Mouse (Mus musculus) liver, embryonic 13.5 days (tissue): ENCODE results near the gene Upk3b. TPM values are rescaled to one million over a fixed set of nuclear protein-coding genes. Genes with fewer than 3 reads are reported as not detected.
"Not testable (repeated sequence)": the region's sequence is repeated elsewhere in the genome, so short reads cannot be mapped to it uniquely, and the experiment has no call there.

Experiments used
- ATAC-seq: fragments of 200-750 bp; cut with Nextera tagmentation; 2 replicates; pipeline ENCODE4 v1.8.0; 2017; ENCODE audit warnings: low read depth, mild to moderate bottlenecking, moderate number of reproducible peaks, moderate library complexity
- DNase-seq: peaks from one replicate; pipeline ENCODE4 v3.0.0; 2022
- H3K27ac ChIP-seq: fragments of 300-500 bp; sonication (generic); 2 replicates; pipeline ENCODE4 v1.5.1; 2015; ENCODE audit warnings: moderate library complexity, mild to moderate bottlenecking, inconsistent platforms
- H3K27me3 ChIP-seq: fragments of 300-500 bp; sonication (generic); 2 replicates; pipeline ENCODE4 v1.6.1; 2015; ENCODE audit warnings: mild to moderate bottlenecking, inconsistent platforms
- H3K36me3 ChIP-seq: fragments of 300-500 bp; sonication (generic); 2 replicates; pipeline ENCODE4 v1.6.1; 2015; ENCODE audit warnings: mild to moderate bottlenecking, inconsistent platforms
- H3K4me1 ChIP-seq: fragments of 300-500 bp; sonication (generic); replicated peaks from 2 replicates; pipeline ENCODE4 v1.6.1; 2015; ENCODE audit warnings: inconsistent platforms
- H3K4me2 ChIP-seq: fragments of 300-500 bp; sonication (generic); 2 replicates; pipeline ENCODE4 v1.6.1; 2015; ENCODE audit warnings: inconsistent platforms, mild to moderate bottlenecking, moderate library complexity
- H3K4me3 ChIP-seq: fragments of 300-500 bp; sonication (generic); replicated peaks from 2 replicates; pipeline ENCODE4 v1.5.1; 2015; ENCODE audit warnings: mild to moderate bottlenecking, inconsistent platforms
- H3K9ac ChIP-seq: fragments of 300-500 bp; sonication (generic); 2 replicates; pipeline ENCODE4 v1.6.1; 2015; ENCODE audit warnings: mild to moderate bottlenecking, inconsistent platforms
- H3K9me3 ChIP-seq: fragments of 300-500 bp; sonication (generic); replicated peaks from 2 replicates; pipeline ENCODE4 v1.6.1; 2016; ENCODE audit warnings: inconsistent platforms
- WGBS: fragments of 180-500 bp; shearing (Covaris S2); methylation state at CpG from one replicate; pipeline ENCODE4 v1.1.7; 2015; ENCODE audit not compliant: insufficient replicate concordance; 5-methylcytosine and 5-hydroxymethylcytosine counted together
- polyA plus RNA-seq: library from polyadenylated mRNA; unstranded; fragments of >200 nt; fragmentation: Nextera tagmentation; extraction: Ambion mirVana; gene quantifications from 2 replicates; pipeline ENCODE4 v1.2.1, GENCODE M21; 2015

The Upk3b gene
- polyA plus RNA-seq, 1 experiment from 2014 or later = 3.8 TPM

DNA sequence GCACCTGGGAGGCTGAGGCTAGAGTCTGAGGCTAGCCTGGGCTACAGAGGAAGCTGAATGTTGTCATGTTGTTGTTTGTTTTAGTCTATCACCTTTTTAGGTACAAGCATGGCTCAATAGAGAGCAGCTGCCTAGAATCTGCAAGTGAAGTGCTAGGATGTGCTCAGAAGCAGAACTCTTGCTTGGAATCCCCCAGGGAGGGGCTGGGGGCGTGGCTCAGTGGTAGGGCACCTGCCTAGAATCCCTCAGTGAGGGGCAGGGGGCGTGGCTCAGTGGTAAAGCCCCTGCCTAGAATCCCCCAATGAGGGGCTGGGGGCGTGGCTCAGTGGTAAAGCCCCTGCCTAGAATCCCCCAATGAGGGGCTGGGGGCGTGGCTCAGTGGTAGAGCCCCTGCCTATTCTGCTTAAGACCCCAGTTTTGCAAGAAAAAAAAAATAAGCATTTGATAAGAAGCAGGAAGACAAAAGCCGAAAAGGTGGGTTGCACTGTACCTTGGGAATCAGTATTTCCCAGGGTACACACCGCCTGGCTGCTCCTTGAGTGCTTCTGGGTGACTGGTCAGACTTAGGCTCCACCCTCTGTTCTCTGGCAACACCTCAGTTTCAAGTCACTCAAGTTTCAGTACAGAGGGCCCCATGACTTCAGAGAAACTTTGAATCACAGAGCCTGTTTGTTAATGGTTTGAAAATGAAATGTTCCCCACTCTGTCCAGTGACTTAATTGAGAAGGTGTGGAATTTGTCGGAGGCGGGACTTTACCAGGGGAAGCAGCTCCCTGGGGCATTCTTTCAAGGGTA lies 14.8 kb downstream of the Upk3b start:
- ATAC-seq (no peak), DNase-seq (no peak)
- H3K27me3 ChIP-seq = peaks cover 10% of the 10 kb centered on the region
- H3K27ac ChIP-seq = no peak overlapping the region
- H3K4me1 ChIP-seq = no peaks in the 10 kb centered on the region
- H3K36me3 ChIP-seq = no peaks in the 10 kb centered on the region
- H3K4me2 ChIP-seq = no peak overlapping the region
- H3K9me3 ChIP-seq = no peaks in the 10 kb centered on the region
- H3K4me3 ChIP-seq = no peak overlapping the region
- H3K9ac ChIP-seq = no peak overlapping the region
- 51% methylated on average over 8 of the region's 8 CpGs for WGBS

DNA sequence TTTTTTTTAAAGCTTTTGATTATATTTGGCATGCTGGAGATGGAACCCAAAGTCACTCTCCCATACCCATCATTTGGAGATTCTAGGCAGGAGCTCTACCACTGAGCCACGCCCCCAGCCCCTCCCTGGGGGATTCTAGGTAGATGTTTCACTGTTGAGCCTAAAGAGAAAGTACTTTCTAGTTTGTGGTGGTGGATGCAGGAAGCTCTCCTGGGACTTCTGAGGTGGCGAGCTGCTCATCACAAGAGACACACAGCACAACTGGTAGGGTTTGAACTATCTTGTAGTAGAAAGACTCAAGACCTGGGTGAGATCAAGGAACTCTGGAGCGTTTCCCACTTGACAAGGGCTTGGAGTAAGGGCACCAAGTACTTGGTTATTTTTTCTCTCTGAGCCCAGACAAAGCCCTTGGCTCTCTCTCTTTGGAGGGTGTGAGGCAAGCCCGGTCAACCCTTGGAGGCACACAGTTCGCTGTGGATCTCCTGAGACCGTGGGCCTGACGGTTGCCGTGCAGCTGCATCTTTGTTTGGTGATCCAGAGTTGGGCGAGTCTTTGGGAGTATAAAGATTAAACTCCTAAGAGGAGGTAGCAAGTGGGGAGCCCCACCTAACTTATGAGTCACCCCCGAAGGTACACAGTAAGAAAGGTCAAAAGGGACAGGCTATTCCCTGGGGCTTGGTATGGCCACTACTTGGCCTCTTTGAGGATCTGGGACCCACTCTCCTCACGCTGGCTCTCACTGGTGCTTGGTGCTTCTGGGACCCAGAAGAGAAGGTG lies 16.2 kb downstream of the Upk3b start, which contains the start of gene Upk3bl:
Gene Upk3bl (plus strand): TSS at position 192 of the 777 bp plus-strand sequence.
- Histone ChIP-seq H3K27ac (no peak within 1 kb of the TSS), H3K4me1 (no peaks in the 10 kb centered on the region), H3K4me2 (no peak within 1 kb of the TSS), H3K9ac (no peak within 1 kb of the TSS), H3K27me3 (peaks cover 22% of the 10 kb centered on the region), H3K4me3 (no peak within 1 kb of the TSS), H3K36me3 (no peaks in the 10 kb centered on the region), H3K9me3 (no peaks in the 10 kb centered on the region)
- DNase-seq (no peak), ATAC-seq (no peak)
- 71% methylated on average over 11 of the region's 11 CpGs for WGBS

DNA sequence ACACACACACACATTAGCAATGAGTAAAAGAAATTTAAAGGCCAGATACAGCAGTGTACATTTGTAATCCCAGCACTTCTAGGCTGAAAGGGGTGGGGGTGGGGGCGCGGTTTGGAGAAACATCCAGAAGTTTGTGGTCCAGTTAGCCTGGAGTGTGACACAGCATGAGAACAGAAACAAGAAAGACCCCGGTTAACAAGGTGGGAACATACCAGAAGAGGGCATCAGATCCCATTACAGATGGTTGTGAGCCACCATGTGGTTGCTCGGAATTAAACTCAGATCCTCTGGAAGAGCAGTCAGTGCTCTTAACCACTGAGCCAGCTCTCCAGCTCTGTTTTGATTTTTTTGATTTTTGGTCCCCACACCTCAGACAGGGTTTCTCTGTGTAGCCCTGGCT lies 17.8 kb downstream of the Upk3b start:
- no peaks in the 10 kb centered on the region for H3K4me1 ChIP-seq
- no peak for DNase-seq
- H3K27ac ChIP-seq = no peak overlapping the region
- H3K9me3 ChIP-seq = no peaks in the 10 kb centered on the region
- H3K9ac ChIP-seq = no peak overlapping the region
- no peak overlapping the region for H3K4me2 ChIP-seq
- no peak overlapping the region for H3K4me3 ChIP-seq
- ATAC-seq = no peak
- H3K27me3 ChIP-seq = peaks cover 37% of the 10 kb centered on the region
- 41% methylated on average over 4 of the region's 4 CpGs for WGBS
- no peaks in the 10 kb centered on the region for H3K36me3 ChIP-seq

DNA sequence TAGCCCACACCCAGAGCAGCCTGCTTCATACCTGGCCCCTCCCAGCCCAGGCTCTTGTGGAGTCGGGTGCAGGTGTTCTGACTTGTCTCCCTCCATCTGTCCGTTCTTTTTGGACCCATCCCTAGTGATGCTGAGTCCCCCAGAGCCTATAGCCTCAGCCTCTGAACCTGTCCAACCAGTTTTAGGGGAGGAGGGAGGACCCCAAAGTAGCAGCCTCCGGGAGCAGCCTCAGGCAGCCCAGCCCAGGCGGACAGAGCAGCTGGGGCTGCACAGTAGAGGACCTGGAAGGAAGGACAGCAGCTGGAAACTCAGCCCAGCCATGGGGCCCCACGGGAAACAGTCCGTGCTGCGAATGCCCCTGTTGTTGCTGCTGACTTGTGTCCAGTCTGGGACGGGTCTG lies 18.8 kb downstream of the Upk3b start:
- WGBS = 18% methylated on average over 8 of the region's 8 CpGs
- no peak for DNase-seq
- no peaks in the 10 kb centered on the region for H3K4me1 ChIP-seq
- no peak overlapping the region for H3K4me2 ChIP-seq
- H3K27me3 ChIP-seq = peaks cover 39% of the 10 kb centered on the region
- ATAC-seq = no peak
- H3K9me3 ChIP-seq = no peaks in the 10 kb centered on the region
- no peak overlapping the region for H3K9ac ChIP-seq
- H3K4me3 ChIP-seq = no peak overlapping the region
- no peak overlapping the region for H3K27ac ChIP-seq
- H3K36me3 ChIP-seq = no peaks in the 10 kb centered on the region

DNA sequence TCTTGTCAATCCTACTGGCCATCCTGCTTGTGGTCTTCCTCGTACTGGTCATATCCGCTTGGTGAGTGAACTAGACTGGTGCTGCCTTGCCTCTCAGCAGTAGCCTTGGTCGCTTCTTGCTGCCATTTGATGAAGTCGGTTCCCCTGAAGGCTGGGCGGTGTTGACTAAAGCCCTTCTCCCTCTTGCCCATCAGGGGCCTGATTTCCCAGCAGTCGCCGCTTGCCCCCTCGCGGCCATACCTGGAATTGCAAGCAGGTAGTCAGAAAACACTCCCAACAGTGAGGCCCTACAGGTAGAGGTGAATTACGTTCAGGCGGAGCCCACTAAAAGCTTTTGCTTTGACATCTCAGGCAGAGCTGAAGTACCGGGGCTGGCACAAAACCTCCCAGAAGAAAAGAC lies 23.3 kb downstream of the Upk3b start:
- H3K4me2 ChIP-seq = no peak overlapping the region
- peaks cover 38% of the 10 kb centered on the region for H3K27me3 ChIP-seq
- ATAC-seq = no peak
- no peak overlapping the region for H3K27ac ChIP-seq
- H3K4me1 ChIP-seq = no peaks in the 10 kb centered on the region
- no peaks in the 10 kb centered on the region for H3K36me3 ChIP-seq
- H3K9ac ChIP-seq = no peak overlapping the region
- peak; percentile 39 for DNase-seq
- H3K4me3 ChIP-seq = no peak overlapping the region
- H3K9me3 ChIP-seq = no peaks in the 10 kb centered on the region
- 9% methylated on average over 12 of the region's 12 CpGs for WGBS

DNA sequence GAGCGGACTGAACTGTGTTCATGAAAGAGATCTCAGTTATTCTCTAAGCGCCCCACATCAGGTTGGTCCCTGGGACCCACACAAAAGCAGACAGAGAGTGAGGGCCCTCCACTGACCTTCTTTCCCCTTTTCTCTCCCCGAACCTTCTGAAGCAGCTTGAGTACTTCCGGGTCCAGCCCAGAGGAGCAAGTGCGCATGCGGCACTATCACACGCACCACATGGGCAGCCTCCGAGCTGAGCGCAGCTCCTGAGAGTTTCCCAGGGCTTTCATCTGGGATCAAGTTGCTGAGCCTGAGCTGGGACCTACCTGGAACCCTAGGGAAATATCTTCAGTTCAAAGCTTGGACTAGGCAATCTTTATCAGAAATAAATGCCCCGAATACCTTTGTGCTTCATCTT lies 25.6 kb downstream of the Upk3b start:
- peaks cover 21% of the 10 kb centered on the region for H3K27me3 ChIP-seq
- DNase-seq (no peak), ATAC-seq (no peak)
- H3K9me3 ChIP-seq = no peaks in the 10 kb centered on the region
- no peaks in the 10 kb centered on the region for H3K4me1 ChIP-seq
- no peak overlapping the region for H3K4me2 ChIP-seq
- H3K36me3 ChIP-seq = no peaks in the 10 kb centered on the region
- H3K9ac ChIP-seq = no peak overlapping the region
- no peak overlapping the region for H3K4me3 ChIP-seq
- WGBS = 79% methylated on average over 10 of the region's 10 CpGs
- H3K27ac ChIP-seq = no peak overlapping the region

DNA sequence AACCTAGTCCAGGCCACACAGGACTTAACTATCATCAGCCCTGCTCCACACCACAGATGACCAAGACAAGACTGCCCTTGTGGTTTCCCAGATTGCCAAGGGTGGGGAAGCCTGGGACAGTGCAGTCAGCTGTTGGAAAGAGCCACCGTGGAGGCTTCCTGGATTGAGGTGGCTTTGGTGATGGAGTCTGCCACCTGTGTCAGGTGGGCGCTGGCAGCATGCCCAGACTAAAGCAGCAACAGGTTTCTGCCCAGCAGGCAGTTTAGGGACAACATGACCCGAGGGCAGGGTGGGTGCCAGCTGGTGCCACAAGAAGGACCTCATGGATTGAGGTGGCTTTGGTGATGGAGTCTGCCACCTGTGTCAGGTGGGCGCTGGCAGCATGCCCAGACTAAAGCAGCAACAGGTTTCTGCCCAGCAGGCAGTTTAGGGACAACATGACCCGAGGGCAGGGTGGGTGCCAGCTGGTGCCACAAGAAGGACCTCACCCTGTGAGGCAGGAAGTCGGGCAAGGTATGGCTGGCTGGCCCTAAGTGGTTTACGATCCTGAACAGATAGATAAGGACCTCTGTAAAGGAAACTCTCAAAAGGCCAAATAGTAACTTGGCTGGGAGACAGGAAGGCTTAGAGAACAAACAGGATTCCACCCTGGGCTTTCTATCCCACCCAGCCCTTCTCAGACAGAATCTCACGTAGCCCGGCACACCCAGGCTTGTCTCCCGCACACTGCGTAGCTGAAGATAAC lies 28.3 kb downstream of the Upk3b start:
- H3K9ac ChIP-seq, H3K4me3 ChIP-seq, H3K9me3 ChIP-seq, H3K4me2 ChIP-seq, H3K4me1 ChIP-seq, DNase-seq, H3K27ac ChIP-seq, H3K27me3 ChIP-seq, H3K36me3 ChIP-seq, ATAC-seq: not testable (repeated sequence)
- 39% methylated on average over 11 of the region's 11 CpGs for WGBS

DNA sequence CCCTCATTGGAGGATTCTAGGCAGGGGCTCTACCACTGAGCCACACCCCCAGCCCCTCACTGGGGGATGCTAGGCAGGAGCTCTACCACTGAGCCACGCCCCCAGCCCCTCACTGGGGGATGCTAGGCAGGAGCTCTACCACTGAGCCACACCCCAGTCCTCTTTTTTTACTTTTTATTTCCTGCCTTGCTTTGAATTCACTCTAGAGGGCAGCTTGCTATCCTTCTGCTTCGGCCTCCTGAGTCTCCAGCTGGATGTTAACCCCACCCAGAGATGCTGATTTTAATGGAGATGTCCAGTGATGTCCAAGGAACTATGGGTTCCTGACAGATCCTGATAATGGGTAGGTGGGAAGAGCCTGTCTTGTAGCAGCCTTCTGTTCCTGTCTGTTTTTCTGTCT lies 31.1 kb downstream of the Upk3b start:
- Histone ChIP-seq H3K9ac (no peak overlapping the region), H3K4me3 (no peak overlapping the region), H3K36me3 (no peaks in the 10 kb centered on the region), H3K27me3 (peaks cover 9% of the 10 kb centered on the region; the same call in 1 of the 2 replicates), H3K9me3 (no peaks in the 10 kb centered on the region), H3K4me1 (no peaks in the 10 kb centered on the region), H3K27ac (no peak overlapping the region), H3K4me2 (no peak overlapping the region)
- DNase-seq (no peak), ATAC-seq (no peak)
- WGBS = 46% methylated on average over 2 of the region's 2 CpGs

DNA sequence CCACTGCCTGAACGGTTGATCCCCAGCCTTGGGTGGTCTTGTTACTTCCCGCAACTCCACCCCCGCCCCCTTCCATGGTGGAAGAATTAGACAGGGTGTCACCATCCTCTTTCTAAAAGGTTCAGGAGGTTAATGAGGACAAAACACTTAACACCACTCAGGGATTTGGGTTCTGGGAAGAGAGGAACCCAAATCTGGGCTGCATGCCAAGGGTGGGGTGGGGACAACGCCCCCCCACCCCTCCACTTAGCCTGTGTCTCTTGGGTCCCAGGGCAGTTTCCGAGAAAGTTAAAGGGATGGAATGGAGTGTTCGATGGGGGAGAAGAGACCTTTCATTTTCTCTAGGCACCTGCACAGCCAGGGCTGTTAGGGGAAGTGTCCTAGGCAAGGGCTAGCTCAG lies 34.8 kb downstream of the Upk3b start:
- H3K9me3 ChIP-seq = no peaks in the 10 kb centered on the region
- ATAC-seq (no peak), DNase-seq (no peak)
- H3K27me3 ChIP-seq = peaks cover 9% of the 10 kb centered on the region; the same call in 1 of the 2 replicates
- no peak overlapping the region for H3K27ac ChIP-seq
- 54% methylated on average over 6 of the region's 6 CpGs for WGBS
- no peak overlapping the region for H3K9ac ChIP-seq
- no peaks in the 10 kb centered on the region for H3K36me3 ChIP-seq
- H3K4me1 ChIP-seq = 0 out of 2 replicates have a peak, but pooled peaks cover 3% of the 10 kb centered on the region
- no peak overlapping the region for H3K4me3 ChIP-seq
- no peak overlapping the region for H3K4me2 ChIP-seq

DNA sequence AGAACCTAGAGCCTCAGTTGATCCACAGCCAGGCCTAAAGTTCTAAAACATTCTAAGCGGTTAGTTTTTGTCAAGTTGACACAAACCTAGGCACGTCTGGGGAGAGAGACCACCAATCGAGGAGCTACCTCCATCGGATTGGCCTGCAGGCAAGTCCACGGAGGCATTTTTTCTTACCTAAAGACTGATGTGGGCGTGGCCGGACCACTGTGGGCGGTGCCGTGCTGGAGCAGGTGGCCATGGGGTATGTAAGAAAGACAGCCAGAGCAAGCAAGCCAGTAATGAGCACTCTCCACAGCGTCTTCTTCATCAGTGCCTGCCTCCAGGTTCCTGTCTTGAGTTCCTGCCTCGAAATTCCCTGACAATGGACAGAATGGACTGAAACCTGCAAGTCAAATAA lies 35.2 kb downstream of the Upk3b start:
- 49% methylated on average over 11 of the region's 11 CpGs for WGBS
- Histone ChIP-seq H3K4me3 (no peak overlapping the region), H3K9ac (no peak overlapping the region), H3K4me1 (0 out of 2 replicates have a peak, but pooled peaks cover 3% of the 10 kb centered on the region), H3K36me3 (no peaks in the 10 kb centered on the region), H3K27me3 (peaks cover 9% of the 10 kb centered on the region; the same call in 1 of the 2 replicates), H3K4me2 (no peak overlapping the region), H3K27ac (no peak overlapping the region), H3K9me3 (no peaks in the 10 kb centered on the region)
- ATAC-seq (no peak), DNase-seq (no peak)

DNA sequence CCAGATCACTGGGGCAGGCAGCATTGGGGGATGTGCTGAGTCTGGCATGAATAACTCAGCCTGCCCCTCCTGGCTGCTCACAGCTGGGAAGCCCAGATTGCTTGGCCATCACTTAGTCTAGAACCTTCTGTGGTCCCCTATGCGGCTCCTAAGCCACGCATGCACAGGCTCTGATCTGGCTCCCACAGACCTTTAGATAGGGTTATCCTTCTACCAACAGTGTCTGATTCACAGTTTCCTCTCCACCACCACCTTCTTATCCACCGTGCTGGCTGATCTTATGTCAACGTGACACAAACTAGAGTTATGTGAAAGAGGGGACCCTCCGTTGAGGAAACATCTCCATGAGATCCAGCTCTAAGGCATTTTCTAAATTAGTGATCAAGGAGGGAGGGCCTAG lies 36.8 kb downstream of the Upk3b start:
- Histone ChIP-seq H3K4me1 (0 out of 2 replicates have a peak, but pooled peaks cover 3% of the 10 kb centered on the region), H3K27ac (no peak overlapping the region), H3K9ac (no peak overlapping the region), H3K36me3 (no peaks in the 10 kb centered on the region), H3K27me3 (peaks cover 7% of the 10 kb centered on the region; the same call in 1 of the 2 replicates), H3K9me3 (no peaks in the 10 kb centered on the region), H3K4me3 (no peak overlapping the region), H3K4me2 (no peak overlapping the region)
- WGBS = 41% methylated on average over 5 of the region's 5 CpGs
- DNase-seq (no peak), ATAC-seq (no peak)
